9 mouse cellular contexts compared by ENCODE assay signal in genomic region chr1:55838168-55838567, GRCm38 (mm10).
A peak's percentile ranks its signal among the peaks of the same experiment; 100 is the strongest.
DNase-seq lines count a peak whose midpoint lies in the region; ATAC-seq lines count a peak whose summit lies in the region.
"Had no signal": no experiment of that assay in that cellular context is flagged by ENCODE, and none has a peak within 500 bp of the region (broad histone marks: within the 10 kb centered on the region; RNA-seq: fewer than 3 reads in every experiment).

No protein-coding gene starts in this region.

- 5% methylated on average over 2 of the region's 2 CpGs for whole genome bisulfite sequencing in hindbrain, embryonic 10.5 days
- 6% methylated on average over 2 of the region's 2 CpGs for WGBS in hindbrain, embryonic 12.5 days

- no peak for ATAC-seq in hindbrain, embryonic 12.5 days (ENCODE audit: low FRiP score)

- no peak overlapping the region for H3K9ac ChIP-seq in hindbrain, embryonic 12.5 days

- H3K27me3 ChIP-seq in hindbrain, embryonic 10.5 days (ENCODE audit: insufficient read depth, poor library complexity, severe bottlenecking), result no peaks in the 10 kb centered on the region
- H3K27me3 ChIP-seq in hindbrain, embryonic 12.5 days, result no peaks in the 10 kb centered on the region
- H3K27me3 ChIP-seq: megakaryocyte, embryonic 14.5 days had no signal

- no peaks in the 10 kb centered on the region for H3K4me1 ChIP-seq in hindbrain, embryonic 10.5 days (replicated peaks)
- no peaks in the 10 kb centered on the region for H3K4me1 ChIP-seq in hindbrain, embryonic 12.5 days
- H3K4me1 ChIP-seq: megakaryocyte, embryonic 14.5 days had no signal

- DNase-seq in hindbrain, embryonic 10.5 days (ENCODE audit: low spot score), result peak; percentile 32
- DNase-seq in adrenal gland, postnatal 14 days, result peak; percentile 68
- peak; percentile 29 for DNase-seq in embryo, embryonic 9.5 days (ENCODE audit: extremely low spot score)
- peak; percentile 70 to 81 for DNase-seq in heart, postnatal 10 days
- peak; percentile 27 to 76 for DNase-seq in layer of hippocampus, adult 8-10 months (ENCODE audit: low spot score in 2 of 2)
- DNase-seq in lung, postnatal 25 days (ENCODE audit: low spot score), result peak; percentile 46
- DNase-seq in right cerebral cortex, postnatal 25 days, result peak; percentile 49

- no peaks in the 10 kb centered on the region for H3K9me3 ChIP-seq in hindbrain, embryonic 10.5 days
- no peaks in the 10 kb centered on the region for H3K9me3 ChIP-seq in hindbrain, embryonic 12.5 days (replicated peaks)
- H3K9me3 ChIP-seq: megakaryocyte, embryonic 14.5 days had no signal

- no peak overlapping the region for H3K4me2 ChIP-seq in hindbrain, embryonic 12.5 days (replicated peaks)

- H3K4me3 ChIP-seq in hindbrain, embryonic 10.5 days, result no peak overlapping the region
- H3K4me3 ChIP-seq in hindbrain, embryonic 12.5 days, result no peak overlapping the region
- H3K4me3 ChIP-seq: megakaryocyte, embryonic 14.5 days had no signal

- no peak overlapping the region for H3K27ac ChIP-seq in hindbrain, embryonic 10.5 days
- H3K27ac ChIP-seq in hindbrain, embryonic 12.5 days, result no peak overlapping the region

- intact Hi-C loops in heart, postnatal 10 days (cut with DNase I), result loop anchor here (1.0 to 5.0 kb wide), 2 partner anchors 101 to 434 kb away; no protein-coding TSS in a partner anchor

- H3K36me3 ChIP-seq in hindbrain, embryonic 10.5 days, result no peaks in the 10 kb centered on the region
- H3K36me3 ChIP-seq in hindbrain, embryonic 12.5 days, result no peaks in the 10 kb centered on the region
